Mouse (Mus musculus) ES-CJ7 (cell line): ENCODE data around the gene Nab1.
"Not testable (repeated sequence)": the region's sequence is repeated elsewhere in the genome, so short reads cannot be mapped to it uniquely, and the experiment has no call there.

Experiments used
- DNase-seq: peaks from one replicate; pipeline ENCODE4 v3.0.0; 2011; ENCODE audit warnings: low read depth, low spot score

Gene Nab1

DNA sequence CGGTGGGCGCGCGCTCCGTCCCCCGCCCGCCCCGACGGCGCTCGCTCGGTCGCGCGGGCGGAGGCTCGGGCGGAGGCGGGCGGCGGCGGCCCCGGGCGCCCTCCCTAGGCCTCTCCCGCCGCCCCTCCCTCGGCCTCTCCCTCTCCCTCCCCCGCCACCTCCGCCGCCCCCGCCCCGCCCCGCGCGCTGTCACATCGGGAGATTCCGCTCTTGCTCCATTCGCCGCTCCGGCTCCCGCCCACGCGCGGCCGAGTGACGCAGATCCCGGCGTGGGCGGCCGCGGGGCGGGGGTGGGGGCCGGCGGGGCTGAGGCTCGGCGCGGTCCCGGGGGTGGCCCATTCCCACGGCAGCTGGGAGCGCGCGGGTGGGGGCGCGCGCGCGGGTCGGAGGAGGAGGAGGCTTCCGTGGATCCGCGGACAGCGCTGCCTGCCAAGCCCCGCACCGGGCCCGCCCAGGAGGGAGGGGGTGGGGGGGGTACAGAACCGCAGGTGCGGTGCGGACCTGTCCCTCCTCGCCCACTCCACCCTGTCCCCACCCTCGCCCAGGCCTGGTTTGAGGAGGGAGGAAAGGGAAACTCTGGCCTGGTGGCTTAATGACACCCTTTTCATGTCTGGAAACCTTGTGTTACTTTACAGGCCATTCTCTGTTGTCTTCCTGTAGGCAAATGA is at the start of gene Nab1:
Gene Nab1 (minus strand): TSS at position 366 of the 668 bp plus-strand sequence.
- peak; percentile 30 for DNase-seq

DNA sequence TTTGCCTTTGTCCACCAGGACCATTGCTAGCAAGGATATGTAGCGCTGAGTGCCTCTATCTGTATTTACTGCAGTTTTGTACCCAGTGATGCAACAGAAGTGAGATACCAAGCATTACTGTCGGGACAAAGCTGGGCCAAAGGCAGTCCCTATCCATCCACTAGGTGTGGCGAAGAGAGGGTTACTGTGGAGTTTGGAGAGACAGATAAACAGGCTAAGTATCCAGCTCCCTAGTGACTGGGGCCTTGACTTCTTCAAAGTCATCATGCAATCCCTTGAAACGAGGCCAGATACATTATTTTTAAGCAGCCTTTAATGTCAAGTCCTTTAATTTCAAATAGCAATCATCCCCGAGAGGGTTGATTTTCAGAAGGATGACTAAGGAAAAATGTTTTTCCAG is 47.0 kb upstream of the Nab1 start:
- DNase-seq: no peak

DNA sequence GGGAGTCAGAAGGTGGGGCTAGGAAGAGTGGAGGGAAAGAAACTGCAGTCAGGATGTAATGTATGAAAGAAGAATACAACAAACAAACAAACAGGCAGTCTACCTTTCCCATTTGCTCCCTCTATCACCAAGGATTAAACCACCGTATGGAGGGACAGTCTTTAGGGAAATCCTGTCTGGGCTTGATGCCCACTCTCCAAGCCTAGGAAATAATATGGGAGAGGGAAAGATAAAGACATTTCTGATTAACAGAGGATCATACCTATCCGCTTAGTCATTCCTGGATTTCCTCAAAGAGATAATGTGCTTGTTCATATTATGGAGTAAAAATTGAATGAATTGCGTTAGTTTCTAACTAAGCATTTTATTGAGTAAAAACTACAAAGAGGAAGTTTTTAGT is 46.3 kb upstream of the Nab1 start:
- DNase-seq: no peak

DNA sequence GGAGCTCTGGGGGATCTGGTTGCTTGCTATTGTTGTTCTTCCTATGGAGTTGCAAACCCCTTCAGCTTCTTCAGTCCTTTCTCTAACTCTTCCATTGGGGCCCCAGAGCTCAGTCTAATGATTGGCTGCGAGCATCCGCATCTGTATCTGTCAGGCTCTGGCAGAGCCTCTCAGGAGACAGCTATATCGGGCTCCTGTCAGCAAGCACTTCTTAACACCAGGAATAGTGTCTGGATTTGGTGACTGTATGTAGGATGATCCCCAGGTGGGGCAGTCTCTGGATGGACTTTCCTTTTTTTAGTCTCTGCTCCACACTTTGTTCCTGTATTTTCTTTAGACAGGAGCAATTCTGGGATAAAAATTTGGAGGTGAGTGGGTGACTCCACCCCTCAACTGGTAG is 39.6 kb upstream of the Nab1 start:
- DNase-seq: not testable (repeated sequence)

DNA sequence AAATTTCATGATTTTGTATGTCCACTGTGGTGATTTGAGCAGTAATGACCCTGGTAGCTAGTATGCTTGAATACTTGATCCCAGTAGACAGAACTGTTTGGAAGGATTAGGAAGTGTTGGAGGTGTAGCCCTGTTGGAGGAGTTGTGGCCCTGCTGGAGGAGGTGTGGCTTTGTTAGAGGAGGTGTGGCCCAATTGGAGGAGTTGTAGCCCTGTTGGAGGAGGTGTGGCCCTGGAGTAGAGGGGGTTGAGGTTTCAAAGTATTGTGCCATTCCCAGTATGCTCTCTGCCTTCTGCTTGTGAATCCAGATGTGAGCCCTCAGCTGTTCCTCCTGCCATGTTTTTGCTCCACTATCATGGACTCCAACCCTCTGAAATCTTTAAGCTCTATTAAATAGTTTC is 29.5 kb upstream of the Nab1 start:
- peak; percentile 79 for DNase-seq

DNA sequence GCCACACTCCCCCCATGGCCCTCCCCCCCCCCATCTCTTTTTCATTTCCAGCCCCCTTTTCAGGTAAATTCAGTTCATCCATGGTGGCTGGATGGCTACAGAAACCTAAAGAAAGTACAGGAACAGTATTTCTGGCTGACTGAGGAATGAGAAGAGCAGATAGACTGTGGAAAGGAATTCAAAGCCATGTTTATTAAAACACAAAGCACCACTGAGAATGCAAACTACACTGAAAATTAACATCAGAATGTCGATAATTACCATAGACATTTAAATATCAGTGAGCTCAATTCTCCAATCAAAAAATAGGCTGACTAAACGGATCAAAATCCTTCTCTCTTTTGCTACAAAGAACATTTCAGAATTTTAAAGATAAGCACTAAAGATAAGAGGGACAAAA is 27.2 kb upstream of the Nab1 start:
- DNase-seq: peak; percentile 68

DNA sequence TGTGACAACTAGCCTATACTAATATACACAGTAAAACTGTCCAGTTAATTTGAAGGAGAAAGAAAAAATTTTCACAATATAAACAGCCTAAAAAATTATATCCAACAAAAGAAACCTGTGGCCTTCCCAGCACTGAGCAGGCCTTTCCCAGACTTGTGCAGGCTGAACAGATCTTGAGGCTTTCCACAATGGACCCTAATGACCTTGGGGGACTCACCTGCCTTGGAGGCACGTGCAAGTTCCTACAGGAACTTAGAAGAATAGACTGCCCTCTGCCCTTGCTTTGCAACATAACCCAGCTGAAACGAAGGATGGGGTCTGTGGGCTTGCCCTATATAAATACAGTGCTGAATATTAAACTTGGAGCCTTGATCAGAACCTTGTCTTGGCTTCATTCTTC is 26.8 kb upstream of the Nab1 start:
- DNase-seq: peak; percentile 78

DNA sequence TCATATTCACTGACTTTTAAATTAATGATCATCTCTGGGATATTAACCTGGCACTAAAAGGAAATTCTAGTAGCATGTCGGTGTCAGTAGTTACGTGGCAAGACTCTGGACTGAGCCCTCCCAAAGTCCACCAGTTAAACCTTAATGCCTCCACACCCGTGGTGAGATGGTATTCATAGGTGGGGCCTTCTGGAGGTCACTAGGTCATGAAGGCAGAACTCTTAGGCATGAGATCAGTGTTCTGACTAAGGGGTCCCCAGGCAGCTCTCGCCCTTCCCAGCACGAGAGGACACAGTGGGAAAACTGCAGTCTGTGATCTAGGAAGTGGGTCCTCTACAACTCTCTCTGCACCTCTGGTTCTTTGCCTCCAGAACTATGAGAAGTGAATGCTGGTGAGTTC is 24.2 kb upstream of the Nab1 start:
- DNase-seq: peak; percentile 66

DNA sequence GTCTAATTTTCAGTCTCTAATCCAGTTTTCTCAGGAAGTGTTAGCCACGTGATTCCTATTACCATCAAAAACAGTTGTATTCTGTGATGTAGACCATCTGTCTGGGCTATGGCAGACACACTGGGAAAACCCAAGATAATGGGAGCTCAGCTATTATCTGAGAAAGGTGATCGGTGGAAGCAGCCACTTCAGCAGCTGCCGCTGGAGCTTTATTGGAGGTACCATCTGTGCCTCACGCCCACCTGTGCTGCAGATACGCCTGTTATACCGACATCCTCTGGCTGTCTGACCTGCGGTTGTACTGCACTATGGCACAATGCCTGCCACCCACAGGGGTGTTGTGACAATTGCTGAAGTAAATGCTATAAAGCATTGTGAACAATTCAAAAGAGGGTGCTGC is 23.7 kb upstream of the Nab1 start:
- no peak for DNase-seq

DNA sequence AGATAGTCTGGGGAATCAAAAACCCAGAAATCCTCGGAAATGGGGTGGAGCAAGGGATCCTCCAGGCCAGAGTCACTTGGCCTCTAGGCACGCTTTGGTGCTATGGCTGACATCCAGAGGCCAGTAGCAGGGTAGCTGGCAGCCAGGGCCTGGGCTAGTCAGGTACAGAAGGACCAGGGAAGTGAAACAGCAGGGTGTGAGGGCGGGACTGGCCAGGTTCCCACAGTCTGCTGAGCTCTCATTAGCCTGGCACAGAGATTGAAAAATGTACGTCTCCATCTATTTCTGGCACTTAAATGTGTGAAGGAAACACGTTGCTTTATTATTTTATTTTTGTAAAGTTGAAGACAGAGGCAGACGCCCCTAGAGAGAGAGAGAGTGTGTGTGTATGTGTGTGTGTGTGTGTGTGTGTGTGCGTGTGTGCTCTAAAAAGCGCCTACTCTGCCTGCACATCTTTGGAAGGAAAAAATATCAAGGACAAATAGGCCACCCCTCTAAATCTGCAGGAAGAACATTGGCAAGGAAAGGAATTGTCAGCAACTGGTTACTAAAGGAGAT is 21.0 kb upstream of the Nab1 start:
- no peak for DNase-seq

DNA sequence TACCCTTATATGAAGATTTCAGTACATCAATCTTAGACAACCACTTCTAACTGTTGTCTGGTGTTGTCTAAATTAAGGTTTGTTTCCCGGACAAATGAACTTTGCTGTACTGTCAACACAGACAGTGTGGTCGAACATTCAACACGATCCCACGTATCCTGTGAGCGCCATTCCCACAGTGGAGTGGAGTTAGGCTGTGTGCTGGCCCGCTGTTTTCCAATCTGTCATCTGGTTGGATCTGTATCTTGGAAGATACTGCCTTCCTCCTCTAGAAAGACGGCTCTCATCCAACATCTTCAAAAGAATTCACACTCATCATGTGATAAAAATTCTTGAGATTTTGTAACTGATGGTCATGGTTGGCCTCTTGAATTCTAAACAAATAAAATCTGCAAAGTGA is 19.7 kb upstream of the Nab1 start:
- no peak for DNase-seq

DNA sequence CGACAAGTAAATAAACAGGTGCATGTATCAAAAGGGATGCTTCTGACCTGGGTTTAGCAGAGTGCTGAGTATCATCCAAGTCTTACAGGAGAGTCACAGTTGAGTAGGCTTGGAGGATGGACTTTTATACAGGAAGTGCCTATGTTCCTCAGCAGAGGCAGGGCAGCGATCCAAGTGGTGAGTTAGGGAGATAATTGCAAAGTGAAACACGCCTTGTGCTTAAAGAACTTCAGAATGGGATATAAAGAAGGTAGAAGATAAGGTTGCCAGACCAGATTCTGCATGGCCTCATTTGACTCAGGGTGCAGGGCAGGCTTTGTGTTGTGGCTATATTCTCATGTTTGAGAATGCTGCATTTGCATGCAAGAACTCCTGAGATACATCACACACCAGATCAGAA is 14.8 kb upstream of the Nab1 start:
- no peak for DNase-seq

DNA sequence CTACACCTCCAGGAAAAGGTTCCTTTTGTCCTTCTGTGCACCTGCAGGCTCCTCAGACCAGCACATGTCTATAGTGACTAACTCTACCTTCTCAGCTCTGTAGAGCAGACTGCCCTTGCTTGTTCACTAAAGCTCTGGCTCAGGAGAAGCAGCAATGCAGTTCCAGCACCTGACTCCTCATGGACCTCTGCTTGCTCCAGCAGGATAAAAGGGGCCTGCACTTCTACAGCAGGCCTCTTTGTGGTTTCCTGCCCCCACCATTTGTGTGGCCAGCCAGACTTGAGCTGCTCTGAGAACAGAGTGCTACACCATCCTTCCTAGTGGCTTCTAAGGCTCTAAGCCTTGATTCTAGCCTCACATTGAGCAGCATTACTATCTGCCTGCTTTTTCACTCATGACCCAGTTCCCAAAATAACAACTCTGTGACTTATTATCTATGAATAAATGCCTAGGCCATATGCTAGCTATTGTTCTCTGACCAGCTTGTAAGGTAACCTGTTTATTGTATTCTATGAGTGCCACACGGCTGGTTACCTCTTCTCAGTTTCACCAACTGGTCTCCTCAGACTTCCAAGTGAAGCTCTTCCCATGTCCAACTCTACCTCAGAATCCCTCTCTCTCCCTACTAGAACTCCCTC is 11.4 kb upstream of the Nab1 start:
- DNase-seq: no peak

DNA sequence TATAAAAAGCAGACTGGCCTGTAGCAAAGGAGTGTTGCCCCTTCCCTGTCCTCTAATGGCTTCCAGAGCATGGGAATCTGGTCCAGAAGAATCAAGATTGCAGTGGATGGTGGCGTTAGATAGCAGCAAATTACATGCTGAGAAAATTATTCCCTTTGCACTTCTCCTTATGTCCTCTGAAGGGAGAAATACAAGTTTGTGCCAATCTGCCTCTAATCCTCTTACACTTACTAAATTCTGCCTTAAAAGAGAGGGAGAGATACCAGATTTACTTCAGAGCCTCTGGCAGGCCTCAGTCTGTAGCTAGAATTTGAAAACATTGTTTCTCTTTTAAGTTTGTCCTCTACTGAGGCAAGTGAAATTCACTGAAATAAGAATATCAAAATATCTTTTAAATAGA is 5.7 kb upstream of the Nab1 start:
- DNase-seq: no peak

DNA sequence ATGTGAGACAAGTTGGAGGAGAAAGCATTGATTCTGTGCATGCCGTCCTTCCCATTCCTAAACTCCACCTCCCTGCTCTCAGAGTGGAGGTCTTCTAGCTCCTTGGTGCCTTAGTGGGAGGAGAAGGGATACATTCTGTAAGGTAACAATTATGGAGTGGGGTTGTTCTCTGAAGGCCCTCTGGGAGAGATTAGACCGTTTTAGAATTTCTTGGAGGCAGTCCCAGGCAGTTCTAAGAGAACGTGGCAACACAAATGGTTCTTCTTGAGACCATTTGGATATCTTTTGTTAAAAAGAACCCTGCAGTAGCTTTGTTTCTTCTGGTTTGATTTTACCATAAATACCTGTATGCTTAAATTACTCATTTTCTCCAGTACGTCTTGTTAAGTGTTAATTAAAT is 1.8 kb upstream of the Nab1 start:
- no peak for DNase-seq

DNA sequence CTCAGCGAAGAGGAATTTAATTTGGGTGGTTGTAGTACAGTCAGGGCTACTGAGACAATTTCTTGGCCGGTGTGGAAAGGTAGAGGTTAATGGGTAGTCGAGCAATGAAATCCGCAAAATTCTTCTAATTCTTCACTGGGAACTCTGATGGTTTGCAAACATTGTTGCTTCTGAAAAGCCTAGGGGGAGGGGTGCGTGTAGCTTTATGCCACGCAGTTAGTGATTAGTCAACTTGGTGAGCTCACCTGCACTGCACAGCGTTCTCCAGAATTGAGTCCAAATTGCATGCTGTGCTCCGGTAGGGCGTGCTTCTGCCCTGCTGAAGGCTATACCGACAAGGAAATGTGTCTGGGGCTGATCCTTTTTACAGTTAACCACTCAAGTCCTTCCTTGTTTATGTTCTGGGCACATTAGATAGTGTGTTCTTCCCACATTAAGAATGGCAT is 1.2 kb upstream of the Nab1 start:
- DNase-seq: no peak

DNA sequence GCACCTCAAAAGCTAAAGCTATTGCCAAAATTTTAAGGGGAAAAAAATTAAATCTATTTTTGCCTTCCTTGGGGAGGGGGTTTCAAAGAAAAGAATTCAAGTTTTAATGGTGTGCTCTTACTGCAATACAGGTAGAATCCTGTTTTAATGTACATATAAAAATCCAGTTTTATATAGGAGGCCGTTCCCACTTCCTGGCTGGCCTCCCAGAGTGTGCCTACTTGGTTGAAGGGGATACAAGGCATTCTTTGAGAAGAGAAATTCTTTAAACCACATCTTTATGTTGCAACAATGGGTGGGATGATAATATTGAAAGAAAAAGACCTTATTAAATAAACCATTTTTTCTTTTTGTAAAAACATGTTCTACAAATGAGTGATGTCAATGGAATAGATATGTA is 611 bp upstream of the Nab1 start:
- no peak for DNase-seq

DNA sequence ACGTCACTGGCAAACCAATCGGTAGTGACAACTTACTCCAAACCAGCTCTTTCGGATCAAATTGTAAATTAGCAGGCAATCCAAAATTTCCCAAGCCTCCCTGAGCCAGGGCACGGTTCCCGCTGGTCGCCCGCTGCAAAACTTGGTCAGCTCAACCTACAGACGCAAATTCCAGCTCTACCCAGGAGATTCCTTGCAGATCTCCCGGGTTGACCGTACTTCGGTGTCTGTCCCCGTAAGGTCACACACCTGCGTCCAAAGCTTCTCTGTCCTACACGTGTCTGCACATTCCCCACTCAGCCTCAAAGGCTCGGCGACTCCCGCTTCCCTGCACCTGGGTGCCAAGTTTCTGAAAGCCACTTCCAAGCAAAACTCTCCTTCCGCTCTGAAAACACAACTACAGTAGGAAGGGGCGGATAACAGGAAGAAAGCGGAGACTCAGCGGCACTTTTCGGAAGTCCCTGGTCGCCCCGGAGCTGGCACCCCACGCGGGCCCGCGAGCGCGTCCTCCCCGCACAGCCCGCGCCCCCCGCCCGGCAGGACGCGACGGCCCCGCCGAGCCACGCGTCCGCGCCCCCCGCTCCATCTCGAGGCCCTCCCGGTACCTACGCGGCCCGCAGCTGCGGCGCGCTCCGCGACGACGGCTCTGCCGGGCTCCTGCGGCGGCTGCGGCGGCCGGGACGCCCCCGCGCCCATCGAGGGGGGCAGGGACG is 722 bp downstream of the Nab1 start:
- peak; percentile 56 for DNase-seq

DNA sequence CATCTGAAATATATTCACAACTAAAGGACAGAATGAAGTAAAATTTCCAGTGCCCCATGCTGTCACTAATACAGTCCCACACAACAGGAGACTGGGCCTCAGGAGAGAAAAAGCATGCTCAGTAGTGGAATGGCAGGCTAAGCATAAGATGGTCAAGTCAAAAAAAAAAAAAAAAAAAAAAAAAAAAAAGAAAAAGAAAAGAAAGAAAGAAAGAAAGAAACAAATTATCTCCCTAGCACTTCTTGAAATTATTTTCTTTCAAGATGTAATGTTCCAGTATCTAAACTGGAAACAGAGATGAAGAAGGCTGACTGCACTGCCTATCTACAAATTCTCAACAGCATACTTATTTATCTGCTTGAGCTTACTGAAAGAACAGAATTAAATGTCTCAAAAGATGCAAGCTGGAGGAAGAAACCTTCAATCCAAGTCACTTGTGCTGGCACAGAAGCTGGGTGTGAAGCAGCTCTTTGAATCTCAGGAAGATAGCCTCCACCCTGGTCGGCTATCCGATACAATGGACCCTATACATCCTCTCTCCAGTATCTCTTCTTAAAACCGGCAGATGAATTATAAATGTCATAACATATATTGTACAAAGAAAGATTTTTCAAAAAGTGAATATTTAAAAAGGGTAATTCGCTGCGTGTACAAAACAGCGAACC is 1.6 kb downstream of the Nab1 start:
- no peak for DNase-seq

DNA sequence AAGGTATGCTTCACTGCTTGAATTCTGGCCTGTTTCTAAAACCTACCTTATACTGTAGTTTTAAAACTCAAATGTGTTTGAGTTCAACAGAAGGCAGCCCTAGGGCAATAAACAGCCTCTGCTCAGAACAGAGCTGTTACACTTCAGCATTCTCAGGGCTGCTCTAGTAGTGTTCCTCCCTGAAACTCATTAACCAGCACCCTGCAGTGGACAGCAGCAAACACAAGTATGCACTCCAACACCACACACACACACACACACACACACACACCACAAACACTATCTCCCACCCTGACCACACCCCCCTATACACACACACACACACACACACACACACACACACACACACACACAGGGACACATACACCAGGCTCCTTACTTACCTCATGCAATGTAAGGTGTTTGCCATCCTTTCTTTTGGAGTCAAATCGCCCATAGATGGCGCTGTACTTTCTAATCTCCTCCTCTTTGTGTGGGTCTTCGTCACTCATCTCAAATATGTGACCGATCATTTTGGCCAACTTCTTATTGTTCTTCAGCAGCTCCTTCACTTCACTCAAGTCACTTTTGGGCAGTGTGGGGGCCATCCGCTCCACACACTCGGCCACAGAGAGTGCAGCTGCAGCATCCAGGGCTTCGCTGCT is 10.8 kb downstream of the Nab1 start:
- peak; percentile 84 for DNase-seq

DNA sequence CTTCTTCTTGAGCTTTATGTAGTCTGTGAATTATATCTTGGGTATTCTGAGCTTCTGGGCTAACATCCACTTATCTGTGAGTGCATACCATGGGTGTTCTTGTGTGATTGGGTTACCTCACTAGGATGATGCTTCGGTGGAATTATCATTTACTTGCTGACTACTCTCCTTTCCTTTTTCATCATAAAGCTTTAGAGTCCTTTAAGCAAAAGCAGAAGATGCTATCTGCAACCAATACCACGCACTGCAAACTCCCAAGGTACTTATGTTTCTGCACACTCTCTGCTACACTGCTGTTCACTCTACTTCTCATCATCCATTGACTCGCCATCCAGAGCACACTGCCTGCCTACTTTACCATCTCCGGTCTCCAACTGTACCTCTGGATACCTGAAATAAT is 15.5 kb downstream of the Nab1 start:
- DNase-seq: no peak

DNA sequence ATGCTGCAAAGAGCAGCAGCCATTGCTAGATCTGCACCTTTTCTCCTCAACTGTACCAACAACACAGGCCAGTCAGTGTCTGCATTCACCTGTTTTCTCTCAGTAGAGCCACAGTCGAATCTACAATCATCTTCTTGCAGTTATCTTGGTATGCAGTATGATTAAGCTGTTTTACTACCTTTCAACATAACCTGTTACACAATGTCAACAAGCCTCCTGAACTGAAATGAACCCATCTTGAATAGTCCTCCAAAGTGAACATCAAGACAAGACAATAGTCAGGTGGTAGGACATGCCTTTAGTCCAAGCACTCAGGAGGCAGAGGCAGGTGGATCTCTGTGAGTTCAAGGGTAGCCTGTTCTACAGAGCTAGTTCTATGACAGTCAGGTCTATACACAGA is 26.2 kb downstream of the Nab1 start:
- DNase-seq: no peak
